In the genomic region with DNA sequence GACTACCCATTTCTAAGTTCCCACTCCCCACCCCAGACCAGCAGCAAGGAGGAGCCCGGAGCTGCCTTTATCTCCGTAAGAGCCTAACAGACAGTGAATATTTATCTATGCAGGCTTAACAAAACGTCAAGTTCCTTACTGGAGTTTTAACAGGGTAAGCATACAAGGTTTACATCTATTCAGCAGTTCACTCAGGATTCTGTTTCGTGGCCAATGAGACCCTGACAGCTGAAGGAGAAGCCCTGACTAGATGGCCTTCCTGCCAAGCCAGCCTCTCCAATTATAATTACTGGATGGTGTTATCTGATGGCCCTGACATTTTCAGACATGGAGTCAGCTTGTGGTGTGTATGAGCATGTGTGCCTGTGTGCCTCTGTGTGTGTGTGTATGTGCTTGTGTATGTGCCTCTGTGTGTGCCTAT, we compare ENCODE assay signal across 15 mouse cellular contexts. TPM values are rescaled to one million over a fixed set of nuclear protein-coding genes. Genes with fewer than 3 reads are reported as not detected.
A peak's percentile ranks its signal among the peaks of the same experiment; 100 is the strongest.
DNase-seq lines count a peak whose midpoint lies in the region; ATAC-seq and TF ChIP-seq lines count a peak whose summit lies in the region.
"Had no signal": no experiment of that assay in that cellular context is flagged by ENCODE, and none has a peak within 500 bp of the region (broad histone marks: within the 10 kb centered on the region; RNA-seq: fewer than 3 reads in every experiment).

No protein-coding gene starts in this region.

- no peaks in the 10 kb centered on the region for H3K27me3 ChIP-seq in hindbrain, embryonic 16.5 days (replicated peaks; ENCODE audit: control insufficient read depth, insufficient read depth, low read length)
- no peaks in the 10 kb centered on the region for H3K27me3 ChIP-seq in hindbrain, embryonic 12.5 days
- H3K27me3 ChIP-seq in MEL (ENCODE audit: control insufficient read depth in 1 of 2, insufficient read depth in 2 of 2, low read length in 2 of 2): no peaks in the 10 kb centered on the region; a peak in 2 of 4 replicates
- H3K27me3 ChIP-seq in liver, embryonic 14.5 days (ENCODE audit: control insufficient read depth, insufficient read depth, low read length): no peaks in the 10 kb centered on the region
- H3K27me3 ChIP-seq: liver, embryonic 15.5 days had no signal

- no peak for TF ChIP-seq CTCF in MEL (IDR thresholded peaks at IDR 0.05 in 2 of 3, conservative IDR thresholded peaks at IDR 0.05 in 1 of 3; ENCODE audit: control insufficient read depth in 1 of 3, insufficient read depth in 1 of 3, low read depth in 2 of 3, low read length in 3 of 3, poor library complexity in 1 of 3, severe bottlenecking in 1 of 3)
- TF ChIP-seq CTCF in liver, embryonic 14.5 days (IDR thresholded peaks at IDR 0.05; ENCODE audit: low read depth): no peak

- no peaks in the 10 kb centered on the region for H3K9me3 ChIP-seq in hindbrain, embryonic 16.5 days (ENCODE audit: control insufficient read depth, low read length)
- no peaks in the 10 kb centered on the region for H3K9me3 ChIP-seq in hindbrain, embryonic 12.5 days (replicated peaks)
- no peaks in the 10 kb centered on the region for H3K9me3 ChIP-seq in MEL (replicated peaks; ENCODE audit: insufficient read depth, low read length)
- no peaks in the 10 kb centered on the region for H3K9me3 ChIP-seq in liver, embryonic 14.5 days (ENCODE audit: control insufficient read depth, low read length)
- H3K9me3 ChIP-seq: liver, embryonic 15.5 days had no signal

- H3K4me2 ChIP-seq in hindbrain, embryonic 16.5 days (ENCODE audit: low read length): no peak overlapping the region
- no peak overlapping the region for H3K4me2 ChIP-seq in hindbrain, embryonic 12.5 days (replicated peaks)
- no peak overlapping the region for H3K4me2 ChIP-seq in liver, embryonic 14.5 days (ENCODE audit: low read depth)
- H3K4me2 ChIP-seq: liver, embryonic 15.5 days had no signal

- H3K27ac ChIP-seq in hindbrain, embryonic 16.5 days (ENCODE audit: low read depth, low read length): no peak overlapping the region
- no peak overlapping the region for H3K27ac ChIP-seq in hindbrain, embryonic 12.5 days
- peak overlapping the region; percentile 12 for H3K27ac ChIP-seq in MEL (ENCODE audit: control insufficient read depth, low read depth, low read length)
- H3K27ac ChIP-seq in liver, embryonic 14.5 days: no peak overlapping the region
- H3K27ac ChIP-seq: kidney, postnatal 0 days; liver, embryonic 15.5 days had no signal

- 50% methylated on average over 4 of the region's 4 CpGs for WGBS in hindbrain, embryonic 16.5 days
- WGBS in hindbrain, embryonic 12.5 days: 62% methylated on average over 4 of the region's 4 CpGs
- 18% methylated on average over 4 of the region's 4 CpGs for WGBS in liver, embryonic 14.5 days (ENCODE audit: insufficient replicate concordance)

- no peak for TF ChIP-seq RAD21 in MEL (IDR thresholded peaks at IDR 0.05; ENCODE audit: low read depth, low read length)

- H3K36me3 ChIP-seq in hindbrain, embryonic 16.5 days (ENCODE audit: control insufficient read depth, insufficient read depth, low read length): no peaks in the 10 kb centered on the region
- no peaks in the 10 kb centered on the region for H3K36me3 ChIP-seq in hindbrain, embryonic 12.5 days
- H3K36me3 ChIP-seq in MEL (ENCODE audit: control insufficient read depth in 1 of 2, insufficient read depth in 2 of 2, low read length in 2 of 2): peaks cover 0 to 3% of the 10 kb centered on the region in 2 experiments; a peak in 2 of 4 replicates
- H3K36me3 ChIP-seq in liver, embryonic 14.5 days (replicated peaks; ENCODE audit: control insufficient read depth, insufficient read depth, low read depth): no peaks in the 10 kb centered on the region
- H3K36me3 ChIP-seq: liver, embryonic 15.5 days had no signal

- DNase-seq in MEL (ENCODE audit: low read depth, low spot score): peak; percentile 80
- DNase-seq in adrenal gland, postnatal 10 days: peak; percentile 39
- DNase-seq in liver, embryonic 14.5 days (ENCODE audit: low read depth in 3 of 3, low spot score in 3 of 3): no peak
- DNase-seq in thymus, adult 18-20 months: no peak
- DNase-seq: cerebellum, adult 11 months; gastrocnemius, postnatal 10 days; midbrain, embryonic 14.5 days had no signal

- ATAC-seq in hindbrain, embryonic 16.5 days: peak; percentile 27; the same call in 1 of the 2 replicates
- no peak for ATAC-seq in hindbrain, embryonic 12.5 days (ENCODE audit: low FRiP score)
- ATAC-seq in liver, embryonic 14.5 days (ENCODE audit: insufficient read depth): peak; percentile 61; the same call in 1 of the 2 replicates
- ATAC-seq in monocyte, adult 5-6 weeks (replicated peaks; ENCODE audit: insufficient number of reproducible peaks, low FRiP score, low TSS enrichment, poor library complexity, severe bottlenecking): no peak
- ATAC-seq: CD4-positive, CD25-positive, alpha-beta regulatory T cell, adult 4 months; forebrain, embryonic 16.5 days; intestine, embryonic 16.5 days had no signal

- no peak for TF ChIP-seq POLR2A in MEL (IDR thresholded peaks at IDR 0.05; ENCODE audit: control insufficient read depth in 1 of 2, insufficient read depth in 1 of 2, low read depth in 1 of 2, low read length in 2 of 2, poor library complexity in 1 of 2)

- no peak overlapping the region for H3K9ac ChIP-seq in hindbrain, embryonic 16.5 days (ENCODE audit: low read depth, low read length)
- H3K9ac ChIP-seq in hindbrain, embryonic 12.5 days: no peak overlapping the region
- no peak overlapping the region for H3K9ac ChIP-seq in MEL (ENCODE audit: control insufficient read depth, low read depth, low read length, poor library complexity, severe bottlenecking)
- no peak overlapping the region for H3K9ac ChIP-seq in liver, embryonic 14.5 days (replicated peaks)
- H3K9ac ChIP-seq: liver, embryonic 15.5 days had no signal

- H3K4me1 ChIP-seq in hindbrain, embryonic 16.5 days (ENCODE audit: control insufficient read depth, insufficient read depth, low read depth, low read length): peaks cover 5% of the 10 kb centered on the region; the same call in 1 of the 2 replicates
- H3K4me1 ChIP-seq in hindbrain, embryonic 12.5 days: peaks cover 7% of the 10 kb centered on the region
- peaks cover 4 to 15% of the 10 kb centered on the region in 2 experiments; a peak in 3 of 4 replicates for H3K4me1 ChIP-seq in MEL (ENCODE audit: control insufficient read depth in 1 of 2, insufficient read depth in 2 of 2, low read length in 2 of 2)
- peaks cover 0 to 14% of the 10 kb centered on the region in 2 experiments; a peak in 2 of 4 replicates for H3K4me1 ChIP-seq in liver, embryonic 14.5 days (replicated peaks; ENCODE audit: control insufficient read depth in 2 of 2, insufficient read depth in 2 of 2, low read length in 1 of 2)

- H3K79me2 ChIP-seq in MEL (ENCODE audit: control insufficient read depth, insufficient read depth, low read length, poor library complexity): no peaks in the 10 kb centered on the region

- no peak overlapping the region for H3K4me3 ChIP-seq in hindbrain, embryonic 16.5 days (ENCODE audit: low read length)
- H3K4me3 ChIP-seq in hindbrain, embryonic 12.5 days: no peak overlapping the region
- peak overlapping the region in 1 of 2 experiments; percentile 1; a peak in 1 of 4 replicates for H3K4me3 ChIP-seq in MEL (ENCODE audit: control insufficient read depth in 1 of 2, insufficient read depth in 1 of 2, low read depth in 2 of 2, low read length in 2 of 2)
- no peak overlapping the region for H3K4me3 ChIP-seq in liver, embryonic 14.5 days (ENCODE audit: insufficient read depth in 1 of 2, low read depth in 2 of 2, low read length in 2 of 2)
- H3K4me3 ChIP-seq: liver, embryonic 15.5 days had no signal

- peak; percentile 37 to 60; a peak in 3 of 4 replicates for TF ChIP-seq EP300 in MEL (IDR thresholded peaks at IDR 0.05; ENCODE audit: low read depth in 1 of 2, low read length in 2 of 2)
- TF ChIP-seq EP300 in liver, embryonic 14.5 days (IDR thresholded peaks at IDR 0.05; ENCODE audit: low read depth): no peak

TF ChIP-seq in MEL, 35 proteins besides CTCF, POLR2A, EP300 and RAD21 (continues in another document):
- TF ChIP-seq GABPA (IDR thresholded peaks at IDR 0.05; ENCODE audit: low read depth, low read length) (no peak), E2F4 (IDR thresholded peaks at IDR 0.05; ENCODE audit: borderline replicate concordance, low read depth, low read length) (no peak), NRF1 (IDR thresholded peaks at IDR 0.05; ENCODE audit: insufficient read depth, low read depth, low read length, poor library complexity, severe bottlenecking) (no peak), MAX (IDR thresholded peaks at IDR 0.05; ENCODE audit: low read length) (no peak), BHLHE40 (IDR thresholded peaks at IDR 0.05; ENCODE audit: borderline replicate concordance, low read depth, low read length) (no peak), GATA1 (IDR thresholded peaks at IDR 0.05; ENCODE audit: low read depth, low read length) (peak; percentile 88), ETS1 (IDR thresholded peaks at IDR 0.05; ENCODE audit: low read depth, low read length) (peak; percentile 14; the same call in 1 of the 2 replicates), MAFK (IDR thresholded peaks at IDR 0.05; ENCODE audit: borderline replicate concordance, low read depth, low read length) (no peak), MYB (IDR thresholded peaks at IDR 0.05; ENCODE audit: low read depth, low read length) (no peak), ZC3H11A (IDR thresholded peaks at IDR 0.05; ENCODE audit: low read depth, low read length) (no peak), UBTF (IDR thresholded peaks at IDR 0.05; ENCODE audit: borderline replicate concordance, insufficient read depth, low read depth, low read length) (no peak), JUND (IDR thresholded peaks at IDR 0.05; ENCODE audit: low read depth, low read length) (no peak), POLR2AphosphoS2 (IDR thresholded peaks at IDR 0.05; ENCODE audit: low read length) (no peak), KAT2A (conservative IDR thresholded peaks at IDR 0.05; ENCODE audit: low read depth, low read length) (no peak), MYC (IDR thresholded peaks at IDR 0.05; ENCODE audit: low read depth, low read length) (no peak), CHD2 (IDR thresholded peaks at IDR 0.05; ENCODE audit: low read length) (no peak), ELF1 (IDR thresholded peaks at IDR 0.05; ENCODE audit: low read depth, low read length) (no peak)

RNA-seq across cellular contexts. Expression of gene Tob1, which starts 37.5 kb away (rescaled TPM):
- 29.1 and 29.2 TPM in 2 replicates for polyA plus RNA-seq in hindbrain, embryonic 16.5 days (2015; fragmentation: Nextera tagmentation; extraction: Ambion mirVana)
- polyA plus RNA-seq in hindbrain, embryonic 12.5 days (2016; fragmentation: Nextera tagmentation; extraction: Ambion mirVana): 41.7 and 46.8 TPM in 2 replicates
- total RNA-seq in MEL (2012; rRNA removed): 2.4 and 3.4 TPM in 2 replicates
- 1 to 10 TPM in 1 of 2 experiments, not detected in 1; 7.5 TPM for polyA plus RNA-seq in MEL (2012; ENCODE audit: insufficient read depth in 1 of 2, insufficient read length in 2 of 2, low read depth in 1 of 2, low replicate concordance in 2 of 2, missing spikeins in 1 of 2)
- 100 to 1,000 TPM; 111 to 183 TPM for total RNA-seq in adrenal gland, postnatal 10 days (2021)
- polyA plus RNA-seq in liver, embryonic 14.5 days (2012; rRNA removed): 7.5 and 7.8 TPM in 2 replicates
- polyA plus RNA-seq in liver, embryonic 14.5 days (2014; fragmentation: Nextera tagmentation; extraction: Ambion mirVana): 8.3 and 9.1 TPM in 2 replicates
- 13.1 to 21.2 TPM (median 16.5 TPM) in 3 replicates for total RNA-seq in monocyte, adult 5-6 weeks (2017)

Comparison
In these comparisons a context has a peak if more than half of its experiments do, and no peak if none do; other contexts are left out.
1. ATAC-seq: peak in hindbrain, embryonic 16.5 days (single experiment) and liver, embryonic 14.5 days (single experiment); none in hindbrain, embryonic 12.5 days (single experiment) and monocyte, adult 5-6 weeks (single experiment).
2. DNase-seq: peak in MEL (single experiment) and adrenal gland, postnatal 10 days (single experiment); none in liver, embryonic 14.5 days (0 of 3) and thymus, adult 18-20 months (0 of 2).